Mouse (Mus musculus) A20 (cell line): ENCODE measurements around the gene Tpra1.
A peak's percentile ranks its signal among the peaks of the same experiment; 100 is the strongest.

Experiments used
- DNase-seq: peaks from one replicate; pipeline ENCODE4 v3.0.0-alpha.2; 2011; ENCODE audit warnings: low read depth, low spot score

The Tpra1 gene

DNA sequence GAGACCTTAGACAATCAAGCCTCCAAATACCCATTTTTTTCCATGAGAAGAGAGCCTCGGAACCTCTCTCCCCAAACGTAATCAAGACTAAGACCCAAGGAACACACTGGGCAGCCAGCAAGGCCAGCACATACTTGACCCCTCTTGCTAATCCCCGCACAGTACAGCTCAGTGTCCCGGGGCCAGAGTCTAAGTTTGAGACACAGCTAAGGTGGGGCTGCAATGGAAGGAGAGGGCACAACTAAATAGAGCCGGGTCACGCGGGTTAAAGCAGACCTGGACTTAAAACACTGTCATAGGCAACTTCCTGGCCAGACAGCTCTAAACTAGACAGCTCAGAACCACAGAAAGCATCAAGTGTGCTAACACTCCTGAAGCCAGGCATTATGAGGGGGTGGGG lies 11.2 kb upstream of the Tpra1 start:
- no peak for DNase-seq

- peak; percentile 66 for DNase-seq
Observed at GRCm38 (mm10) chr6:88893559-88893958, 8.5 kb upstream of the Tpra1 start.

DNA sequence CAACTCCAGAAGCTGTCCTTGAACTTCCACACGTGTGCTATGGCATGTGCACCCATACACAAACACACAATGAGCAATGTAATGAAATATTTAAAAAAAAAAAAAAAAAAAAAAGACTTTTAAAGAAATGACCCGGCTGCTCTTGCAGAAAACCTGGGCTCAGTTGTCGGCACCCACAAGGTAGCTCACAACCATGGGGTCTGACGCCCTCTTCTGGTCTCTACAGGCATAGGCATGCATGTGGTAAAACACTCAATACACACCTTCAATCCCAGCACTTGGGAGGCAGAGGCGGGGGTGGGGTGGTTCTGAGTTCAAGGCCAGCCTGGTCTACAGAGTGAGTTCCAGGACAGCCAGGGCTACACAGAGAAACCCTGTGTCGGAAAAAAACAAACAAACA lies 6.1 kb upstream of the Tpra1 start:
- DNase-seq: peak; percentile 31

DNA sequence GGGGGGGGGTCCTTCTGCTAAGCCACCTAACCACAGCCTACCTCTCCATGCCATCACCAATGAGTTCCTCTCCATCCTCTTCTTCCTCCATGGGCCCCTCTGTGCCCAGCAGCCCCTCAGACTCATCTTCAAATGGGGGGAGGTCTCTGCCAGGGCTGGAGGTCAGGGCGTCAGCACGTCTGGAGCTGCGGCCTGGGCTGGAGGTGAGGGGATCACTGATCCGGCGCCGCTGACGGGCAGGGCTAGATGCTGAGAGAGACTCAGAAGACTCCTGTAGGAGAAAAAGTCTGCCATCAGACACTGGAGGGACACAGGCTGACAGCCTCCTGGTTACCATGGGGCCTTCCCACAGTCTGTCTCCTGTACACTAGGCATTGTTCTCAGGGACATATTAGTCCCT lies 4.8 kb upstream of the Tpra1 start:
- DNase-seq: no peak

GRCm38 (mm10) chr6:88898534-88899048 lies 3.5 kb upstream of the Tpra1 start, which contains the start of gene Mcm2:
Gene Mcm2, minus strand, starts transcription at chr6:88898780.
- DNase-seq: peak; percentile 99

DNA sequence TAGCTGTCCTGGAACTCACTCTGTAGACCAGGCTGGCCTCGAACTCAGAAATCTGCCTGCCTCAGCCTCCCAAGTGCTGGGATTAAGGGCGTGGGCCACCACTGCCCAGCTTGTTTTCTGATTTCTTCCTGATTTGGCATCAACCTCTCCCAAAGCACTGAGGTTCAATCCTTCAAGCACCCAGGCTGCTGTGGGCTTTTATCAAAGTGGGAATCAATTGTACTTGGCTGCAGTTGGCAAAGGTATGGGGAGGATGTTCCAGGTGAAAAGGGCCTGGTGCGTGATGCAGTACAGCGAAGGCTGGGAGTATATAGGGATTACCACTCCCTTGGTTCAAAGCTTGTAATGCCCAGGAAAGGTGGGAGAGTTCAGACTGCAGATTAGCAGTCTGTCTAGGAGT lies 3.0 kb upstream of the Tpra1 start:
- DNase-seq: no peak

GRCm38 (mm10) chr6:88899628-88900027 lies 2.4 kb upstream of the Tpra1 start:
- no peak for DNase-seq

- DNase-seq: no peak
Observed at GRCm38 (mm10) chr6:88901471-88901870, 580 bp upstream of the Tpra1 start.

- peak; percentile 23 for DNase-seq
Observed at GRCm38 (mm10) chr6:88903708-88904107, 1.7 kb downstream of the Tpra1 start.

DNA sequence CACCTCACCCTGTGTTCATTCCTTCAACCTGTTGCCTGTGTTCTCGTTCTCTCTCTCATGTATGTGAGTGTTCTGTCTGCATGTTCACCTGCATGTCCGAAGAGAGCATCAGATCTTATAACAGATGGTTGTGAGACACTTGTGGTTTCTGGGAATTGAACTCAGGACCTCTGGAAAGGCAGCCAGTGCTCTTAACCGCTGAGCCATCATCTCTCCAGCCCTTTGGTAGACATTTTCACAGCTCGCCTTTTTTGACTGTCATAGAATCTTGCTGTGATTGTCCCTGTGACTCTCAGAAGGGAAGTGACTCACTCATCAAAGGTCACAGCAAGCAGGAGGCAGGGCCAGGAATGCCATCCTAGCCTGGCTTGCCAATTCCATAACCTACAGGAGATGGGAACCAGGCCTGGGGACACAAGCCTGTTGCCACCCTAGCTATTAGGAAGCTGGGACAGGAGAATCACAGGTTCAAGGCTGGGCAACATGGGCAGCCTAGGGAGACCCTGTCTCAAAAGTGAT lies 2.5 kb downstream of the Tpra1 start:
- DNase-seq: no peak

DNA sequence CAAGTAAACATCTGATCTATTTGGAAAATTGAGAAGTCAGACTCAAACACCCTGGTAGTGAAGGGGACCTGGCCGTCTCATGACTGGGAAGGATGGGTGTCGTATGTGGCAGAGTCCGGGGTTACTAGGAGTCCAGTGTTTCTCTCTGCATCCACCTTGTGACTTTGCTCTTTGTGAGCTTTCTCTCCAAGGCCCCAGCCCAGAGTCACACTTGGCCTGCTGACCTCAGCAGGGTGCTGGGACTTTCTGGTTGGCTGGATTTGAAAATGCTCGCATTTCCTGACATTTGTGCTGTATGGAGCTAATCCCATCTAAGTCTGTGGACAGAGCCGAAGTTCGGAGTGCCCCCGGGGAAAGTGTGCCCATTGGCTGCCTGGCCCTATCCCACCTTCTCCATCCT lies 3.0 kb downstream of the Tpra1 start:
- no peak for DNase-seq

GRCm38 (mm10) chr6:88906369-88907108 lies 4.5 kb downstream of the Tpra1 start:
- DNase-seq: peak; percentile 68

- no peak for DNase-seq
Observed at GRCm38 (mm10) chr6:88909151-88909550, 7.1 kb downstream of the Tpra1 start.

DNA sequence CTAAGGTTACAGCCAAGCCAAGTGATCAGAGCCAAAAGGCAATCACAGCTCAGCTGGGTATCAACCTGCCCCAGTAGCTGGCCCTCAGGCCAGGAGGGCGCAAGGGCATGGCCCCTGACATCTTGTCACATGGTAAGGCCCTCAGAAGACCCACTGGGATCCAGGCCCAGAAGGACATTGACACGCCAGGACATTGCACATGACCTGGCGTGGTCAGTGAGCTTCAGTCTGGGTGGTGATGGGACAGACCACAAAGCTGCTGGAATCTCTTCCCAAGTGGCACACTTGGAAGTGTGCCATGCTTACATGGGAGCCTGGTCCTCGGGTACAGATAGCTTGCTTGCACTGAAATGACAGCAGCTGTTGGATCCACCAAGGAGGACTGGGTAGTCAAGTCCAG lies 11.0 kb downstream of the Tpra1 start:
- DNase-seq: no peak

DNA sequence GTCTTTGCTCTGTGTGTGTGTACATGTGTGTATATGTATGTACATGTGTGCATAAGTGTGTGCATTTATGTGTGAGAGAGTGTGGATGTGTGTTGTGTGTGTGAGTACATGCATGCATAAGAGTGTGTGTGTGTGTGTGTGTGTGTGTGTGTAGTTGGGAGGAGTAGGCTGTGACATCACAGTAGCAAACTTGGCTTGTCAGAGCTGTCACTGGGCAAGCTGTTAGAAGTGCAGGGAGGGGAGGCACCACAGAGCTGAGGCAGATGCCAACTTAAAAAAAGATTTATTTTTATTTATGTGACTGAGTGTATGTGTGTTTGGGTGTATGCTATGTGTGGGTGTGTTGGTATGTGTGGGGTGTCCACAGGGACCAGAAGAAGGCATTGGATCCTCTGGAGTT lies 11.4 kb downstream of the Tpra1 start:
- DNase-seq: no peak

GRCm38 (mm10) chr6:88914799-88915198 lies 12.7 kb downstream of the Tpra1 start:
- DNase-seq: no peak

- DNase-seq: no peak
Observed at GRCm38 (mm10) chr6:88915510-88915909, 13.5 kb downstream of the Tpra1 start.

GRCm38 (mm10) chr6:88916153-88916552 lies 14.1 kb downstream of the Tpra1 start:
- peak; percentile 63 for DNase-seq

- no peak for DNase-seq
Observed at GRCm38 (mm10) chr6:88918802-88919201, 16.8 kb downstream of the Tpra1 start.

DNA sequence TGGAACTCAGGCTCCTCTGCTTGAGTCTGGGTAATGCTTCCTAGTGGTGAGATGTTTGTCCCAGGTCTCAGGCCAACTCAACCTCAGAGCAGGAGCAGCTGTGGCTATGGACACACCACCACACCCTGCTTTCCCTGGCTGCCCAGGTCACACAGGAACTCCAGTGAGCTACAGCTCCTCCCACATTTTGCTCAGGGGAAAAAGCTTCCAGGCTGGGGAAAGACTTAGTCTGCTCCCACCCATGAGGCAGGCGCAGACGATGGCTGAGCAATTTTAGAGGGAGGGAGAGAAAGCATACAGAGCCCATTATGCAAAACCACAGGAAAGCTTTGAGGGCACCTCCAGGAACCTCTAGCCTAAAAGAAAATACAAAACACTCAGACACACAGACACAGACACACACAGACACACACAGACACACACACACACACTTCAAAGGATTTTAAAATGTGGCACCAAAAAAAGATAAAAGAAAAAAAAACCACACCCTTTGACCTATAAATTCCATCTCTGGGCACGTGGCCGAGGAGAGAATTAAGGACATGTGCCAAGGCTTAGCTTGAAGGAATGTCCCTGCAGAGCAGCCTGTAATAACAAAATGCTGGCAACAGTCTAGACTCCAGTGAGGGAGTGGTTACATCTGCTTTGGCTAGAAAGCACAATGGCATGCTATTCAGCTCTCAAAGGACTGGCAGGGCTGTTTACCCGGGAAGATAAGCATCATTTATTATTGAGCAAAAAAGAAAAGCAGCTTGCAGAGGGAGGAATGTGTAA lies 22.6 kb downstream of the Tpra1 start:
- DNase-seq: no peak

DNA sequence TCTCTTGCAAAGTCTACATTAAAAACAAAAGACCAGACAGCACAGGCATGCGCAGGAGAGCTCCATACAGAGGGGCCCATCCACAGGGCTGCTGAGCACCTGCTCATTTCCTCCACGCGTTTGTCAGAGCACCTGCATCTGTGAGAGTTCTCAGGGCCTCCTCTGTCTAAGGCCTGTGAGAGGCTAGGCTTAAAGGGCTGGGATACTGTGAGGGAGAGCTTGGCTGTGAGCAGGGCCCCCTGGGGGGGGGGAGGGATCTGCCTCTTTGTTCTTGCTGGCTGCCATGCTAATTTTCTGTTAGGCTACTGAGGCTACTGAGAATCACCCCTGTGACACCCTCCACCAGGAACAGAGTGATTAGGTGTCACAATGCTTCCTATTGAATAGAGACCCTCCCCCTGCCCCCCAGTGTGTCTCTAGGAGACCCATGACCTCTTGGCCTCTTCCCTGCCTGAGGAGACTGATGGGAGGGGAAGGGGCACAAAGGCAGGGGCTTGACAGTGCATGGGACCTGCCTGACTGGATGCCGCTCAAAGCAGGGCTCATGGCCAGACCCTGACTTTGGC lies 23.7 kb downstream of the Tpra1 start:
- no peak for DNase-seq

DNA sequence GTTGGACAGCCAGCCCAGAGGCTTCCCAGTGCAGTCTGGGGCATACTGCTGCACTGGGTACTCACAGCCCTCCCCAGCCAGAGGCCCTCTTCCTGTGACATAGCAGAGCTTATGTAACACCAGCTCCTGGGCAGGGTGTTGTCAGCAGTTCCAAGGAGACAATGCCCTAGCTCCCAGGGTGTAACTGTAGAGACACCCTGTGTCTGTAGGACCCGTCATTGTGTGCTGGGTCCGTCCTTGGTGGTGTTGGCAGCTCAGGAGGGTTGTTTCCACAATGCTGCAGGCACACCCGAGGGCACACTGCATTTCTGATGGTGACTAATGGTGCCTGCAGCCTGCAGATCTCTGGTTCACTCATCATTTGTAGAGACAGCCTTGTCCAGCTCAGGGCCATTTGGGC lies 24.8 kb downstream of the Tpra1 start:
- no peak for DNase-seq
